Mouse (Mus musculus): ENCODE results near the gene Mef2b. TPM values are rescaled to one million over a fixed set of nuclear protein-coding genes. Genes with fewer than 3 reads are reported as not detected.
A peak's percentile ranks its signal among the peaks of the same experiment; 100 is the strongest.
"Not testable (repeated sequence)": the region's sequence is repeated elsewhere in the genome, so short reads cannot be mapped to it uniquely, and the experiment has no call there.

The Mef2b gene
- total RNA-seq, 2 experiments from 2014 or later = 0.36 TPM; not detected in 1

DNA sequence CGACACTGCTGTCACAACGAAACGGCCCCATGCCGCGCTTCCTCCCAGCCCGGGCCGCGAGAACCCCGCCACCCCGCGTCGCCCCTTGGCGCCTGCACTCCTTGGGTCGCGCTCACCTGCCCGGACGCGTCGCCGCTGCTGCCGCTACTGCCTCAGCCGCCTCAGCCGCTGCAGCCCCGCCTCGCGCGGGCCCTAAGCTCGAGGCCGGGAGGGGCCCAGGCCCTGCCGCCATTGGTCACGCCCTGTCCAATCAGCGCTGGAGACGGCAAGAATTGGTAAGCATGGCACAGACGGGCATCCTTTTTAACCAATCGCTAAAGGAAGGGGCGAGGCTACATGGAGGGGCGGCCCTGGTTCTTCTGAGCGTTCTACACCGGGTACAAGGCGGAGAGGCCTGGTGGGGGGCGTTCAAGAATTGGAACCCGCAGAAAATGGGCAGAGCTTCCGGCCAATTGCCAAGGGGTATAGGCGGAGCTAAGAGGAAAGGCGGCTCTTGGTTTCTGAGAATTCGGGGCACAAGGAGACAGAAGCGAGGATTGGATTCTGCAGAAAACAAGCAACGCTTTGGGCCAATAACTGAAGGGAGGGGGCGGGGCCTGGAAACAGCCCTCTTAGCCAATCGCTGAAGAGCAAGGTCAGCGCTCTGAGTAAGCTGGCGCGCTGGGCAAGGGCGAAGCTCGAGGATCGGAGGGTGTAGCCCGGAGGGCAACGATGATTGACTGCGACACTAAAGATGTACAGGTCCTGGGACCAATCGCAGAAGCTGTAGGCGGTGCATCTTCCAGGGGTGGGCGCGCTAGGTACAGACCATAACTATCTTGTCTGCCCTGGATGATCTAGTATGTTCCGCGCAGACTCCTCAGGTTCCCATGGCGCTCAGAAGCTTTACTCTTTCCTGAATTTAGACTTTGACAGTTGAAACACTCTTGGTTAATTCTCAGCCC lies 72.9 kb downstream of the Mef2b start, which contains the start of gene Slc25a42:
Slc25a42 (minus strand) TSS at position 194 of the 944 bp plus-strand sequence.
- no peak; the same call in 1 of the 2 replicates for TF ChIP-seq CTCF (IDR thresholded peaks at IDR 0.05)
- peak; percentile 96 to 98 for DNase-seq (ENCODE audit: extremely low spot score in 1 of 2, low spot score in 2 of 2)
- intact Hi-C loops (cut with DNase I) = no loop called here
- Histone ChIP-seq H3K27ac (peak within 1 kb of the TSS; percentile 85), H3K4me3 (peak within 1 kb of the TSS; percentile 91)

DNA sequence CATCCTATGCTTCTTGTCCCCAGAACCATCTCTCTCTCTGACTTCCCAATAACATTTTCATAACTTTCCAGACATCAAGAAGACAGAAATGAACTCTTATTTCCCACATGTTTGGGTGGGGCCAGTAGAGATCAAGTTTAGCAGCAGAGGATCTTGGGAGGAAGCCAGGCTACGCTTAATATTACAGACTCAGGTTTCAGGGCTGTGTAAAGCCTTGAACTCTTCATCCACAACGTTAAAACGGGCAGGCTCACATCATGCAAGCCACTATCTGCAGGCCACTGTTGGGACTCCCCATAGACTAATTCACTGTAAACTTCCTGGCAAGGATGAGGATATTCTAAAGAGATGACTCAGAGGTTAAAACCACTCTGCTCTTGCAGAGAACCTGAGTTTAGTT lies 74.9 kb downstream of the Mef2b start:
- Histone ChIP-seq H3K27ac (no peak overlapping the region), H3K4me3 (no peak overlapping the region)
- DNase-seq (ENCODE audit: extremely low spot score in 1 of 2, low spot score in 2 of 2) = no peak
- intact Hi-C loops (cut with DNase I) = no loop called here
- TF ChIP-seq CTCF (IDR thresholded peaks at IDR 0.05) = no peak

DNA sequence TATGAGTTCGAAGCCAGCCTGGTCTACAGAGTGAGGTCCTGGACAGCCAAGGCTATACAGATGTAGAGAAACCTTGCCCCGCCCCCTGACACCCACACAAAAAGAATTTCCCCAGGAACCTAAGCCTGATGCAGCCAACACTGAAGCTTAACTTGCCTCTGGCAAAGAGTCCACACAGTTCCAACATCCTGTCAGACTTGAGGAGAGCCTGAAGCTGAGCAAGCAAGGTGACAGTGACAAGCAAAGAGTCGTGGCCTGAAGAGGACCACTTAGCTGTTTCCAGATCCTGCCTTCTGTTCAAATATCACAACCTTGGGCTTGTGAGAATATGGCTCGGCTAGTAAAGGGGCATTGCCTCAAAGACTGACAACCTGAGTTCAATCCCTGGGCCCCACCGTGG lies 75.6 kb downstream of the Mef2b start:
- no peak overlapping the region for H3K27ac ChIP-seq
- intact Hi-C loops (cut with DNase I) = no loop called here
- TF ChIP-seq CTCF (IDR thresholded peaks at IDR 0.05) = no peak
- no peak overlapping the region for H3K4me3 ChIP-seq
- DNase-seq (ENCODE audit: extremely low spot score in 1 of 2, low spot score in 2 of 2) = no peak

DNA sequence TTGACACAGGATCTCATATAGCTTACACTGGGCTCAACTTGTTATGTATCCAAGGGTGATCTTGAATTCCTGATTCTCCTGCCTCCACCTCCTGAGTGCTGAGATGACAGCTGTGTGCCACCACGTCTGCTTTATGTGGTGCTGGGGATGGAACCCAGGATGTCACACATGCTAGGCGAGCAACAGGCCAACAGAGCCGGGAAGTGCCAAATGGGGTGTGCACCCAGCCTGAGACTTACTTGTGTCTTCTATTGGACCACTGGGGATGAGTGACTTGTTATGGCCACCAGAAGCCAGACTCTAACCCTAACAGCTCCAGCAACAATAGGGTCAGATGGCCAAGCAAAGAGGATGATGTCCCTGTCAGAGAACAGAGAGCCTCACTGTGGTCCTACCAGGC lies 76.7 kb downstream of the Mef2b start:
- intact Hi-C loops (cut with DNase I); H3K27ac ChIP-seq: not testable (repeated sequence)

DNA sequence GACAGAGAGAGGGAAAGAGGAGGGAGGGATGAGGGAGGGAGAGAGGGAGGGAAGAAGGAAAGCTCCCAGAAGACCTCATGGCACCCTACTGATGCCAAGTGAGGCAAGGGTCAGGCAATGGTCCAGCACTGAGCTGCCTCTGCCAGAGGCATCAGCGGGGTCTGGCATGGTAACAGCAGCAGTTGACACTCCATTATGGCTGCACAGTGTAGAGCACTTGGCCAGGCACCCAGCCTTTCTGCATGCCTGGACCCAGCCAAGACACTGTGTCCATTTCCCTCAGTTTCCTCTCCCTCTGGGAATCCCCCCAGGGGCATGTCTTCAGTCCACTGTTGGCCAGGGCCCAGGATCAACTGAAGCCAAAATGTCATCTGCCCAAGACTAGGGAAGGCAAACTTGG lies 77.1 kb downstream of the Mef2b start:
- peak; percentile 46 to 74 for DNase-seq (ENCODE audit: extremely low spot score in 1 of 2, low spot score in 2 of 2)
- intact Hi-C loops (cut with DNase I) = no loop called here
- H3K4me3 ChIP-seq = no peak overlapping the region
- no peak overlapping the region for H3K27ac ChIP-seq
- no peak for TF ChIP-seq CTCF (IDR thresholded peaks at IDR 0.05)

More for the DNA sequence above, 76.7 kb downstream of the Mef2b start:
- not testable (repeated sequence) for DNase-seq (ENCODE audit: extremely low spot score in 1 of 2, low spot score in 2 of 2); H3K4me3 ChIP-seq

Small RNA genes lying within 50 kb of the gene (microRNA-seq; reads per million reads assigned to microRNA genes)
- 20.4 to 20.6 reads per million in 2 experiments for gene Mir7066

Other genes with a start within 250 kb of the Mef2b start
- under 1 TPM in 1 of 2 experiments, not detected in 1; 0.25 TPM for gene Tssk6, start 237.5 kb upstream of the Mef2b start, total RNA-seq (2021)
- gene Ndufa13, start 237.2 kb upstream of the Mef2b start, total RNA-seq (2021) = 100 to 1,000 TPM; 145 to 146 TPM
- 10 to 100 TPM; 25.8 to 30.7 TPM for gene Yjefn3, start 237.0 kb upstream of the Mef2b start, total RNA-seq (2021)
- gene Gatad2a, start 143.3 kb upstream of the Mef2b start, total RNA-seq (2021) = 10 to 100 TPM; 27.6 to 32.2 TPM
- gene Mau2, start 97.0 kb upstream of the Mef2b start, total RNA-seq (2021) = 10 to 100 TPM; 74.4 to 75.2 TPM
- 10 to 100 TPM; 52.5 to 54.2 TPM for gene Sugp1, start 96.9 kb upstream of the Mef2b start, total RNA-seq (2021)
- gene Tm6sf2, start 66.8 kb upstream of the Mef2b start, total RNA-seq (2021) = 1 to 10 TPM; 3.4 to 6.2 TPM
- 100 to 1,000 TPM; 101 to 106 TPM for gene Hapln4, start 56.3 kb upstream of the Mef2b start, total RNA-seq (2021)
- gene Ncan, start 18.8 kb upstream of the Mef2b start, total RNA-seq (2021) = 100 to 1,000 TPM; 175 to 186 TPM
- 10 to 100 TPM; 20.7 to 22.0 TPM for gene Nr2c2ap, start 8.4 kb upstream of the Mef2b start, total RNA-seq (2021)
- gene Rfxank, start 557 bp upstream of the Mef2b start, total RNA-seq (2021) = 10 to 100 TPM; 13.1 to 14.2 TPM
- gene Borcs8, start 212 bp upstream of the Mef2b start, total RNA-seq (2021) = 10 to 100 TPM; 46.6 to 47.9 TPM
- 10 to 100 TPM; 46.1 to 52.1 TPM for gene Tmem161a, start 32.6 kb downstream of the Mef2b start, total RNA-seq (2021)
- gene Slc25a42, start 72.6 kb downstream of the Mef2b start, total RNA-seq (2021) = 10 to 100 TPM; 39.0 to 45.4 TPM
- gene Sugp2, start 94.5 kb downstream of the Mef2b start, total RNA-seq (2021) = 100 to 1,000 TPM; 116 to 117 TPM
- gene Armc6, start 94.8 kb downstream of the Mef2b start, total RNA-seq (2021) = 10 to 100 TPM; 40.8 to 43.1 TPM
- 1 to 10 TPM; 6.9 to 7.3 TPM for gene Homer3, start 143.1 kb downstream of the Mef2b start, total RNA-seq (2021)
- 10 to 100 TPM; 43.9 to 47.5 TPM for gene Ddx49, start 162.8 kb downstream of the Mef2b start, total RNA-seq (2021)
- gene Cope, start 162.8 kb downstream of the Mef2b start, total RNA-seq (2021) = 100 to 1,000 TPM; 137 to 145 TPM
- 100 to 1,000 TPM in 1 of 2 experiments, 10 to 100 TPM in 1; 94.8 to 104 TPM for gene Cers1, start 176.1 kb downstream of the Mef2b start, total RNA-seq (2021)
- gene Gdf1, start 190.1 kb downstream of the Mef2b start, total RNA-seq (2021) = 10 to 100 TPM in 1 of 2 experiments, 1 to 10 TPM in 1; 8.2 to 17.1 TPM
- 10 to 100 TPM; 66.0 to 70.0 TPM for gene Upf1, start 213.6 kb downstream of the Mef2b start, total RNA-seq (2021)
- gene Comp, start 233.8 kb downstream of the Mef2b start, total RNA-seq (2021) = under 1 TPM; 0.32 to 0.33 TPM